Mouse (Mus musculus) cerebellum, postnatal 25 days (tissue): ENCODE results near the gene Gclm.

Source experiments
- DNase-seq, 2 experiments: peaks; one replicate each; pipeline ENCODE4 v3.0.0; 2021; ENCODE audit warnings: mixed read lengths in 2 of 2

Gclm gene

DNA sequence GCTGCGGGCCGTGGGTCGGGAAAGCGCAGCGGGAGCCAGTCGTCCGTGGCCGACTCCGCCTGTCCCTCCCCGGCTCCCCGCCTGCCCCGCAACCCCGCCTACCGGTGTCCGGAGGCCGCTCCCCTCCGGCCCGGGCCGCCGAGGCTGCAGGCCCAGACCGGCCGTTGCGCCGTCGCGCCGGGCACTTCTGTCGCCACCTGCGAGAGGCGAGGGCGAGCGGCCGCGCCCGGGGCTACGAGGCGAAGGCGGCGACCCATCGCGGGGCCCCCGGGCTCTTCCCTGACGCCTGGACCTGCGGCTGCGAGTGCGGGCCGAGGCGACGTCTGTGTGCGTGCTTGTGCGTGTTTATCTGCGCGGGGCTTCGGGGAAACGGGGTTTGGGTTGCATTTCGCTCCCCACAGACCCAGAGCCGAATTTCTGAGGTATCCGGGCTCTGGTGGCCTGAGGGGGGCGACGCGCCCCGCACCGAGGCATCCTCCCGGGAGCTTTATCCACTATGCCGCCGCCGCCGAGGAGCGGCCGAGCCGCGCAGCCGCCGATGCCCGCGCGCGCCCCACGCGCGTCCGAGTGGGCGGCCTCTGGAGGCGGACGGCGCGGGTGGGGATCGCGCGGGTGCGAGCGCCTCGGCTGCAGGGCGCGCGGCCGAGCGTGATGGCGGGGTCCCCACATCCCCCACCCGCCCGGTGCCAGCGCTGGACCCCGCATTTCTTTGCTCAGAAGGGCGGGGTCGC lies 48.0 kb downstream of the Gclm start:
- peak; percentile 85 to 90 for DNase-seq

- peak; percentile 91 to 93 for DNase-seq
Measured at GRCm38 (mm10) chr3:122293954-122294850, 48.8 kb downstream of the Gclm start, which contains the start of gene Bcar3. Bcar3 (plus strand) TSS chr3:122294136.

DNA sequence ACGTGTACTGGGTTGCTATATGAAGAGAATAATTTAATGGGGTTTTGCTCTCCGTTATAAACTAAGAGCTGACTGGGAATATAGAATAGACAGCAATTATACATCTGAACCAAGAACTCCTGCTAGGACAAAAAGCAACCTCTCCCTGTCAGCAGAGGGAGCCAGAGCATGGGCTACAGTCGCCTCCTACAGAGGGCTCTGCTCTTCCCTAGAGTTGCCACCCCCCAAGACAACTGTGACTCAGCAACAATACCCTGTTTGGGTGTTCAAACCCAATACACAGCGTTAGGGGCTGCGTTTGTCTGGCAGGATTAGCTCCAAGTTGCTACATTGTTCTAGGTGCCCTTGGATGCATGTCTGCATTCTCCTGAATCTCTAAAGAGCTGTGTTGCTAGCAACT lies 50.2 kb downstream of the Gclm start:
- peak; percentile 40 to 65 for DNase-seq

- peak; percentile 21 to 38 for DNase-seq
Measured at GRCm38 (mm10) chr3:122296979-122297378, 51.6 kb downstream of the Gclm start.

DNA sequence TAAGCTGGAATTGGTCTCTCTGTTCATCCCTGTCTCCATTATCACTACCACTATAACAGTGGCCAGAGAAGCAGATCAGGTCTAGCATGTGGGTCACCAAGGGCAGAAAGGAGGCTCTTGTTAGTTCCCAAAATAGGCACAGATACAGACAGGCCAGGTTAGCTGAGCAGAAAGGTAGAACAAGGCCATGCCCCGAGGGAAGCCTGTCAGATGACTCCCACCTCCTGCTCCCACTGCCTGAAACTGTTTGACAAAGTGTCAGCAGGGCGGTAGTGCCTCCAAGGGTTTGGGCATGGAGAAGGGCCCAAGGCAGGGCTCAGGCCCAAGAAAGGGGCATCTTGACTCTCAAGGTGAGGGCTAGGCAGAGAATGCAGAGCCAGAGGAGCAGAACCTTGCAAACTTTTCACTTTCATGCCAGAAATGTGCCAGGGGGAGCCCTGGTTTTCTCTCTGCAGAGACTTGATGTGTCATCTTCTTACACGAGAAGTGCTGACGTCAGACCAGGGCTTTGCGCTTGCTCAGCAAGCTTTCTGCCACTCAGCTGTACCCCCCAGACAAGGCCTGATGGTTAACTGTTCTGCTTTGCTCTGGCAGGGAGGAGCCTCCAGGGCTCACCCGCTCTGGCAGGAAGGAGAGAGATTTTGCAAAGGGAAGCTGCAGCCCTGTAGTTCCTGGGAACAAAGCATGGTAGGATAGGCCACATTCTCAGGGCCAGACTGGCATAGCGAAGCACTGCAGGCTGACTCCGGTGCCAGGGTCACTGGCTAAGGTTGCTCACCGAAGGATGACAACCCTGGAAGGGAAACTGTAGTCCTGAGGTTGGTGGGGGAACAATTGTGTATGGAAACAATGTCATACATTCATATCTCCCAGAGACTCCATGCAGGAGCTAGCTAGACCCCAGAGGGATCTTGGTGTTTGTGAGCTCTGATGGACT lies 55.9 kb downstream of the Gclm start:
- DNase-seq = peak; percentile 22 to 38

- DNase-seq = no peak
Measured at GRCm38 (mm10) chr3:122304560-122304959, 59.2 kb downstream of the Gclm start.

GRCm38 (mm10) chr3:122307894-122308671 lies 62.7 kb downstream of the Gclm start:
- no peak for DNase-seq

DNA sequence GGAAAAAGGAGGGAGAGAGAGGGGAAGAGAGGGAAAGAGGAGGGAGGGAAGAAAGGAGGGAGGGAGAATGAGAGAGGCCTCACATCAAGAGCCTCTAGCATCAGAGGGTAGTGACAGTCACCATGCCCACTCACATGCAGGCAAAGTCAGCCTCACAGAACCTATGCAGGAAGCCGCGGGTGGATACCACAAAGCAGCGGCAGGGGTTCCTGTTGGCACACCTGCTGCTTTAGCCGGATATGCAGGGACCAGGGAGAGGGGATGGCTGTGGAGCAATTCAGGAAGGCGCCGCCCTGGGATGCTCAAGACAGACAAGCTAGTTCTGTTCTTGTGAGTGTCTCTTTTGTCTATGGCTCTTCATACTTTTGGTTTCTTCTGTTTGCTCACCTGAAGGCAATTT lies 63.6 kb downstream of the Gclm start:
- no peak for DNase-seq

- peak; percentile 91 to 93 for DNase-seq
Measured at GRCm38 (mm10) chr3:122312078-122312477, 66.7 kb downstream of the Gclm start.

DNA sequence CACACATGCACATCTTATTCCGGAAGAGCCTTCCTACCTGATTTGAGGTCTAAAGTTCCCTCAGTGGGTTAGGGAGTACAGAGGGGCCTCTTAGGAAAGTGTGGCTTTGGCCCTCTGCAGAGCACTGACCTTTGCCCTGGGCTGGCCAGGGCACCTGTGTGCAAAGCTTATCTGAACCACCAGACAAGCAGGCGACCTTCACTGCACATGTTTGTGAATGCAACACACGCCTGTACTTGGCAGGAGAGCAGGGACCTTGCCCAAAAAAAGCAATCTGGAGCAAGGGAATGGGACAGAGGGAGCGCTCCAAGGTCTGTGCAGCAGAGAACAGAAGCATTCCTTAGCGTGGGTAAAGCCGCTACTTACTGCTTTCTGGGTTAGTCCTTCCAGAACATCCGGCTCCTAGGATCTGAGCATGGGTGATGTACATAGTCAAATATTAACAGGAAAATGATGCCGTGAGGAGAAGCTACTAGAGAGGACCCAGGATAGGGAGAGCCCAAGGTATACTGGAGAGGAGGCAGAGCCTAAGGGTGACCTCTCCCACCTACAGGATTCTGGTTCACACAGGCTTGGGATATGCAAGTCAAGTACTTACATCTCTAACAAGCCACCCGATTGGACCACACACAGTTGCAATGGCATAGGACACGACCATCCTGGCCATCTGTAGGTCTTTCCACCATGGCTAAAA lies 67.7 kb downstream of the Gclm start:
- no peak for DNase-seq

- no peak for DNase-seq
Measured at GRCm38 (mm10) chr3:122313936-122314335, 68.6 kb downstream of the Gclm start.

GRCm38 (mm10) chr3:122316621-122317020 lies 71.3 kb downstream of the Gclm start:
- DNase-seq = peak; percentile 17 to 18

GRCm38 (mm10) chr3:122317339-122317738 lies 72.0 kb downstream of the Gclm start:
- peak in 1 of 2 experiments; percentile 30 for DNase-seq
